In genomic region chr7:139492946-139493345, GRCm38 (mm10) we compare ENCODE assay signal across 13 mouse cellular contexts.
A peak's percentile ranks its signal among the peaks of the same experiment; 100 is the strongest.
DNase-seq lines count a peak whose midpoint lies in the region; TF ChIP-seq lines count a peak whose summit lies in the region.
"Had no signal": no experiment of that assay in that cellular context is flagged by ENCODE, and none has a peak within 500 bp of the region (broad histone marks: within the 10 kb centered on the region; RNA-seq: fewer than 3 reads in every experiment).

No protein-coding gene starts in this region.

- no peak for TF ChIP-seq EP300 in ES-Bruce4 (IDR thresholded peaks at IDR 0.05; ENCODE audit: insufficient read depth, low read depth, low read length)

- intact Hi-C loops in heart, postnatal 14 days (cut with DNase I) = no loop called here

- peak; percentile 26 for DNase-seq in adrenal gland, postnatal 14 days
- DNase-seq in adrenal gland, adult 8-10 months = no peak
- no peak for DNase-seq in layer of hippocampus, adult 2 months (ENCODE audit: low spot score in 2 of 2)
- no peak for DNase-seq in layer of hippocampus, adult 8-10 months (ENCODE audit: low spot score in 2 of 2)
- peak; percentile 43 for DNase-seq in embryo, embryonic 11 days
- DNase-seq in gastrocnemius, postnatal 25 days = no peak
- DNase-seq in heart, postnatal 14 days = no peak
- DNase-seq: cerebellum, adult 9-10 months; heart, postnatal 10 days; kidney, adult 18-20 months; thymus, postnatal 25 days had no signal

- H3K9me3 ChIP-seq in ES-Bruce4 (replicated peaks; ENCODE audit: control insufficient read depth, insufficient read depth, low read length, poor library complexity, severe bottlenecking) = no peaks in the 10 kb centered on the region
- H3K9me3 ChIP-seq: liver, embryonic 15.5 days had no signal

- TF ChIP-seq POLR2A in ES-Bruce4 (IDR thresholded peaks at IDR 0.05; ENCODE audit: insufficient read depth, low read length) = no peak

- no peak overlapping the region for H3K9ac ChIP-seq in ES-Bruce4 (ENCODE audit: low read depth, poor library complexity, severe bottlenecking)
- H3K9ac ChIP-seq: liver, embryonic 15.5 days had no signal

- no peak overlapping the region for H3K4me3 ChIP-seq in layer of hippocampus, adult 2 months
- H3K4me3 ChIP-seq in ES-Bruce4 (ENCODE audit: low read depth, low read length) = no peak overlapping the region
- H3K4me3 ChIP-seq: liver, embryonic 15.5 days had no signal

- no peak overlapping the region for H3K27ac ChIP-seq in layer of hippocampus, adult 2 months
- no peak overlapping the region for H3K27ac ChIP-seq in ES-Bruce4 (ENCODE audit: insufficient read depth, low read length)
- H3K27ac ChIP-seq: liver, embryonic 15.5 days had no signal

- no peaks in the 10 kb centered on the region for H3K36me3 ChIP-seq in ES-Bruce4 (ENCODE audit: control insufficient read depth, insufficient read depth, low read length, poor library complexity, severe bottlenecking)
- H3K36me3 ChIP-seq: liver, embryonic 15.5 days had no signal

- no peaks in the 10 kb centered on the region for H3K27me3 ChIP-seq in ES-Bruce4 (ENCODE audit: control insufficient read depth, insufficient read depth, low read length, poor library complexity, severe bottlenecking)
- H3K27me3 ChIP-seq: liver, embryonic 15.5 days had no signal

- H3K4me1 ChIP-seq in ES-Bruce4 (ENCODE audit: control insufficient read depth, insufficient read depth, low read length) = no peaks in the 10 kb centered on the region

- peak; percentile 76 for TF ChIP-seq CTCF in layer of hippocampus, adult 2 months (conservative IDR thresholded peaks at IDR 0.05)
- peak; percentile 34 for TF ChIP-seq CTCF in ES-Bruce4 (IDR thresholded peaks at IDR 0.05; ENCODE audit: low read depth, low read length)

Comparison
In these comparisons a context has a peak if more than half of its experiments do, and no peak if none do; other contexts are left out.
1. DNase-seq: peak in adrenal gland, postnatal 14 days (single experiment) and embryo, embryonic 11 days (single experiment); none in adrenal gland, adult 8-10 months (single experiment), layer of hippocampus, adult 2 months (0 of 2), layer of hippocampus, adult 8-10 months (0 of 2), gastrocnemius, postnatal 25 days (single experiment) and heart, postnatal 14 days (0 of 2).